Mouse (Mus musculus) left cerebral cortex, postnatal 25 days (tissue): ENCODE data around the gene Olfr1440. TPM values are rescaled to one million over a fixed set of nuclear protein-coding genes. Genes with fewer than 3 reads are reported as not detected.

Experiments
- DNase-seq, 2 experiments: peaks; one replicate each; pipeline ENCODE4 v3.0.0; 2022; ENCODE audit warnings: low spot score in 2 of 2, mixed read lengths in 1 of 2
- intact Hi-C: fragments of 180-260 bp; cut with DNase I; formaldehyde crosslinking; loops from one replicate; pipeline ENCODE4 v1.15.1; 2025
- total RNA-seq, 2 experiments: library from RNA; stranded (reverse); gene quantifications; 2 replicates each; pipeline ENCODE4 v1.2.3; 2021

Olfr1440 gene
- total RNA-seq, result not detected

GRCm38 (mm10) chr19:12386979-12387378 is at the start of gene Olfr1440:
Gene Olfr1440 (plus strand): TSS chr19:12387279.
- no peak for DNase-seq
- intact Hi-C loops, result no loop called here

- intact Hi-C loops, result no loop called here
- DNase-seq, result peak in 1 of 2 experiments; percentile 15
Measured at GRCm38 (mm10) chr19:12373004-12373403, 14.1 kb upstream of the Olfr1440 start.

- intact Hi-C loops, result no loop called here
- DNase-seq, result peak; percentile 27 to 76
Measured at GRCm38 (mm10) chr19:12374465-12375025, 12.5 kb upstream of the Olfr1440 start.

- peak in 1 of 2 experiments; percentile 57 for DNase-seq
- intact Hi-C loops, result loop anchor here (5.0 kb wide), 2 partner anchors 271 to 401 kb away; no protein-coding TSS in a partner anchor
Measured at GRCm38 (mm10) chr19:12413737-12414136, 26.7 kb downstream of the Olfr1440 start.

- intact Hi-C loops, result no loop called here
- DNase-seq, result no peak
Measured at GRCm38 (mm10) chr19:12417361-12417760, 30.3 kb downstream of the Olfr1440 start, which contains the start of gene Olfr1441. Gene Olfr1441 (plus strand): TSS chr19:12417433.

GRCm38 (mm10) chr19:12418312-12418711 is 31.2 kb downstream of the Olfr1440 start:
- no peak for DNase-seq
- intact Hi-C loops, result no loop called here

GRCm38 (mm10) chr19:12420555-12420954 is 33.5 kb downstream of the Olfr1440 start:
- peak in 1 of 2 experiments; percentile 61 for DNase-seq
- intact Hi-C loops, result no loop called here

- DNase-seq, result no peak
- intact Hi-C loops, result no loop called here
Measured at GRCm38 (mm10) chr19:12421680-12422079, 34.6 kb downstream of the Olfr1440 start.

GRCm38 (mm10) chr19:12427101-12427500 is 40.0 kb downstream of the Olfr1440 start:
- DNase-seq, result no peak
- intact Hi-C loops, result no loop called here

- intact Hi-C loops, result no loop called here
- DNase-seq, result no peak
Measured at GRCm38 (mm10) chr19:12427605-12428004, 40.5 kb downstream of the Olfr1440 start, which contains the start of gene Pfpl. Gene Pfpl (plus strand): TSS chr19:12427905.

GRCm38 (mm10) chr19:12433033-12433432 is 46.0 kb downstream of the Olfr1440 start:
- intact Hi-C loops, result loop anchor here (5.0 kb wide), 2 partner anchors 69 to 159 kb away; partner anchors contain the start of gene Dtx4
- DNase-seq, result peak; percentile 28 to 44

- intact Hi-C loops, result loop anchor here (2.0 kb wide), 1 partner anchor 30 kb away; no protein-coding TSS in a partner anchor
- no peak for DNase-seq
Measured at GRCm38 (mm10) chr19:12435011-12435416, 47.9 kb downstream of the Olfr1440 start.

GRCm38 (mm10) chr19:12435750-12436524 is 48.9 kb downstream of the Olfr1440 start:
- DNase-seq, result peak in 1 of 2 experiments; percentile 16
- intact Hi-C loops, result loop anchor here (2.0 kb wide), 1 partner anchor 29 kb away; no protein-coding TSS in a partner anchor

GRCm38 (mm10) chr19:12439581-12439980 is 52.5 kb downstream of the Olfr1440 start:
- DNase-seq, result no peak
- intact Hi-C loops, result no loop called here

- no peak for DNase-seq
Measured at GRCm38 (mm10) chr19:12440103-12440725, 53.1 kb downstream of the Olfr1440 start.

GRCm38 (mm10) chr19:12442560-12442959 is 55.5 kb downstream of the Olfr1440 start:
- DNase-seq, result no peak
- intact Hi-C loops, result no loop called here

More at GRCm38 (mm10) chr19:12440103-12440725, 53.1 kb downstream of the Olfr1440 start:
- intact Hi-C loops, result no loop called here

GRCm38 (mm10) chr19:12445014-12445413 is 57.9 kb downstream of the Olfr1440 start:
- no peak for DNase-seq
- intact Hi-C loops, result no loop called here
